Mouse (Mus musculus) left cerebral cortex, adult 18-20 months (tissue): ENCODE data around the gene Ncln. TPM values are rescaled to one million over a fixed set of nuclear protein-coding genes. Genes with fewer than 3 reads are reported as not detected.

ENCODE experiments used
- DNase-seq, 2 experiments: peaks; one replicate each; pipeline ENCODE4 v3.0.0; 2021 to 2022; ENCODE audit warnings: low spot score in 2 of 2, mixed read lengths in 1 of 2
- long read RNA-seq, 2 experiments: library from polyadenylated mRNA; stranded (forward); transcript quantifications; one replicate each; pipeline ENCODE4 v2.0.0; 2021
- total RNA-seq, 2 experiments: library from RNA; stranded (reverse); gene quantifications; 2 replicates each; pipeline ENCODE4 v1.2.3; 2021

Gene Ncln
- total RNA-seq, result 10 to 100 TPM; 68.1 to 85.1 TPM
- long read RNA-seq, experiment 1, transcript Ncln-201 (14 exons, 3,118 nt), result major isoform, 31 of 76 reads
- long read RNA-seq, experiment 1, transcript Ncln-202 (14 exons, 2,841 nt), result minor isoform, 12 of 76 reads
- long read RNA-seq, experiment 1, partial matches to known transcripts, result 13 of 76 reads
- long read RNA-seq, experiment 1, other reads (novel, unspliced or antisense), result 20 of 76 reads
- long read RNA-seq, experiment 2, transcript Ncln-201 (14 exons, 3,118 nt), result major isoform, 32 of 65 reads
- long read RNA-seq, experiment 2, transcript Ncln-202 (14 exons, 2,841 nt), result minor isoform, 10 of 65 reads
- long read RNA-seq, experiment 2, partial matches to known transcripts, result 7 of 65 reads
- long read RNA-seq, experiment 2, other reads (novel, unspliced or antisense), result 15 of 65 reads

DNA sequence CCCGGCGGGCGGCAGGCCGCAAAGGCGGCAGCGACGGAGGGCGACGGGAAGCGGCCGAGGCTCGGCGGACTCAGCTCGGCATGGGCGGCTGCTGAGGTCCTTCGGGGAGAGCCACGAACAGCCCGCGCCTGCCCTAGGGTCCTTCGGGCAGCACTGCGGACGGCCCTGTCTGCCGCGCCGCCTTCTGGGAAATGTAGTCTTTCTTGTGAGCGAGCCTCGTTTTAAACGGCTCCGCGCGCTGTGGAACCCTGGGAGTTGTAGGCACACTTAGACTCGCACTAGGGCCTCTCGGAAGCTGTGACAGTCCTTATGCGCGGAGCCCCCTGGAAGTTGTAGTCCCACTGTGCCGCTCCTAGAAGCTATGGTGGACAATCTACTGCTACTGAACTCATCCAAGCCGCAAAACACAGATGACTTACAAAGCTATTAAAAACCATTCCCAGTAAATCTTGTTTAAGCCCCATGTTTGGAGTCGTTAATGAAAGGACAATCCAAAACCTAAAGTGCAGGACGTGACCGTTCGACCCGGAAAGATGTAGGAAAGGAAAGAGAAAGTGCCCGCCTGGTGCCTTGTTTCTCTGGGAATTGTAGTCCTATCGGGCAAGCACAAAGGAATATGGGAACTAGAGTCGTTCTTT is at the start of gene Ncln:
Gene Ncln, minus strand, starts transcription at position 129 of the 638 bp plus-strand sequence.
- peak; percentile 99 for DNase-seq

GRCm38 (mm10) chr10:81545161-81545747 is 49.1 kb upstream of the Ncln start, which contains the start of gene Gna11:
Gna11 (minus strand) TSS chr10:81545190.
- peak; percentile 99 to 100 for DNase-seq

- DNase-seq, result peak in 1 of 2 experiments; percentile 31
Observed at GRCm38 (mm10) chr10:81544296-81545160, 48.3 kb upstream of the Ncln start.

DNA sequence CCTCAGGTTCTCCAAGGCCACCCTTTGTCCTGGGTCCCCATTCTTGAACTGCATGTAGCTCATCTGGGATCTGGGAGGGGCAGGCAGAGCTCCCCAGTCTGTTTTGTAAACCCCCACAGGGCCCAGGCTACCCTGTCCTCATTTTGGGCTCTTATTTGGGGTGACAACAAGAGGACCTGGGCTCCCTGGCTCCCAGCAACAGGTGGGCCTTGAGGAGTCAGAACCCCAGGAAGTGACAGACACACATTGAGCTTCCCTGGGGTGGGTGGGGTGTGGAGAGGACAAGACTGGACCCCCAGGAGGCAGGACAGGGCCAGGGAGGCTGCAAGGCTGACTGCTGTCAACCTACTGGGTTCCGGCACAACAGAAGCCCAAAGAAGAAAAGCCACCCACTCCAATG is 47.4 kb upstream of the Ncln start:
- DNase-seq, result no peak

- no peak for DNase-seq
Observed at GRCm38 (mm10) chr10:81542727-81543460, 46.7 kb upstream of the Ncln start.

DNA sequence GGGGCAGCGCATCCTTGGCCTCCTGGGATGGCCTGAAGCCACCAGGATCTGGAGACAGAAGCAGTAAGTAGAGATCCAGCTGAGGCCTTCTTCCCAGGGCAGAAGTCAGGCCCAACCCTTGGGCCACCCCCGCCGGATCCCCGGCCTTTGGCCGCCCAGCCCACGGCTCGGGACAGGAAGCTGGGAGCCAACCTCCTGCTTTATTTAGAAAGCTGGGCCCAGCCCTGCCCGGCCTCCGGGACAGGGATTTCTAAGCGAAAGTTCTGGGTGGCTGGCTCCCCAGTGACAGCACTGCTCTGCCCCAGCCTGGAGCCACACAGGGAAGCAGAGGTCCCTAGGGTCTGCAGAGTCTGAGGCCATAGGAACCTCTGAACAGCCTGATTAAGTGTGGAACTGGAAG is 45.6 kb upstream of the Ncln start:
- DNase-seq, result no peak

GRCm38 (mm10) chr10:81541363-81541762 is 45.2 kb upstream of the Ncln start:
- DNase-seq, result no peak

- DNase-seq, result no peak
Observed at GRCm38 (mm10) chr10:81538321-81539048, 42.3 kb upstream of the Ncln start.

GRCm38 (mm10) chr10:81537429-81537828 is 41.2 kb upstream of the Ncln start:
- DNase-seq, result no peak

GRCm38 (mm10) chr10:81536734-81537133 is 40.5 kb upstream of the Ncln start:
- DNase-seq, result no peak

- DNase-seq, result no peak
Observed at GRCm38 (mm10) chr10:81534826-81535225, 38.6 kb upstream of the Ncln start.

- peak; percentile 67 to 78 for DNase-seq
Observed at GRCm38 (mm10) chr10:81526779-81527178, 30.6 kb upstream of the Ncln start.

GRCm38 (mm10) chr10:81525017-81525694 is 29.0 kb upstream of the Ncln start:
- no peak for DNase-seq

DNA sequence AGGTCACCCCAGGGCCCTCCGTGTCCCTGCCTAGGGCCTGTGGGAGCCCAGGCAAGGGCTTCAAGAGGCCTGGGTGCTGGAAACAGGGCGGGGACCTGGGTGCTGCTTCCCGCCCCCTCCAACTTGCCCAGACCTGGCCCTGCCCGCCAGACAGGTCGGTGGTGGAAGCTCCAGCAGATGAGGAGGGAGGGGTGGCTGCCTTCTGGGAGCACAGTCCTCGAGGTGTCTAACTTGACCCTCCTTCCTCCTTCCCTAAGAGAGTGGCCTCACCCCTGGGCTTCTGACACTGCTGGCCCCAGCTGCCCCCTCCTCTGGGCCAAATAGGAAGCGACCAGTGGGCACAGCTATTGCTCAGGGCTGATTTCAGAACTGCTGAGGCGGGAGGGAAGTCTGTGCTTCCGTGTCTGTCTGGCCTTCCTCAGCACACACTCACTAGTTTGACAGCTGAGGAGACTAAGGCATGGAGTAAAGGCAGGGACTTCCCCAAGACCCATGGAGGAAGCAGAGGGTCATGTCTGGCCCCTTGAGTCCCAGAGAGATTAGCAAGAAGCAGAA is 27.9 kb upstream of the Ncln start, which contains the start of gene Gna15:
Gene Gna15, minus strand, starts transcription at position 175 of the 555 bp plus-strand sequence.
- DNase-seq, result no peak

- no peak for DNase-seq
Observed at GRCm38 (mm10) chr10:81523570-81523969, 27.4 kb upstream of the Ncln start.

GRCm38 (mm10) chr10:81523142-81523541 is 26.9 kb upstream of the Ncln start:
- no peak for DNase-seq

DNA sequence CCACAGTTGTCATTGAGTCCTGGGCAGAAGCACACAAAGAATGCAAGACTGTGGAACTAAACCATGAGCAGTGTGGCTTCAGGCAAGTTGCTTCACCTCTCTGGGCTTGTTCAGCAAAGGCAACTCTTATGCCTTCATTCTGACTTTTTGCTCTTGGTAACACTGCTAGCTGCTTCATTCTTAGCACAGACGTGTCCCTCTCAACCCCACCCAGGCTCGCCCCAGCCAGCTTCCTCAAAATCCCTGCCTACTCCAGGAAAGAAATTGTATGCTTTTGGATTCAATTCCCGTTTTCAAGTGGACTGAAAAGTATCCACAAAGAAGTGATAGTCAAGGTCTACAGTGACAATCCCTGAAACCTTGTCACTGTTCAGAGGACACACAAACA is 23.8 kb upstream of the Ncln start:
- no peak for DNase-seq

GRCm38 (mm10) chr10:81519227-81519977 is 23.2 kb upstream of the Ncln start:
- no peak for DNase-seq
